Mouse (Mus musculus) cerebellum, adult 2 months (tissue): ENCODE measurements around the gene Olfr551. TPM values are rescaled to one million over a fixed set of nuclear protein-coding genes. Genes with fewer than 3 reads are reported as not detected.

Experiments used
- DNase-seq, 2 experiments: peaks; one replicate each; pipeline ENCODE4 v3.0.0; 2021
- H3K27ac ChIP-seq: fragments of 200-500 bp; 2 replicates; pipeline ENCODE4 v1.5.1; 2012; ENCODE audit warnings: low read length, control low read depth, inconsistent platforms; ENCODE audit not compliant: insufficient read depth
- H3K27me3 ChIP-seq: fragments of 200-500 bp; 2 replicates; pipeline ENCODE4 v1.6.1; 2012; ENCODE audit warnings: inconsistent platforms, mild to moderate bottlenecking, low read length, moderate library complexity; ENCODE audit not compliant: control insufficient read depth, insufficient read depth
- H3K4me1 ChIP-seq: fragments of 200-500 bp; 2 replicates; pipeline ENCODE4 v1.6.1; 2011; ENCODE audit warnings: low read length; ENCODE audit not compliant: control insufficient read depth, insufficient read depth
- H3K4me3 ChIP-seq: fragments of 200-500 bp; replicated peaks from 2 replicates; pipeline ENCODE3; 2011; ENCODE audit warnings: mild to moderate bottlenecking, low read depth, low read length, control low read depth; ENCODE audit not compliant: insufficient read depth
- CTCF ChIP-seq: fragments of 200-500 bp; IDR thresholded peaks from 2 replicates; pipeline ENCODE4 v1.5.1; 2011; ENCODE audit warnings: low read depth, mild to moderate bottlenecking, control low read depth, low read length, moderate library complexity, borderline replicate concordance; ENCODE audit not compliant: insufficient read depth
- POLR2A ChIP-seq: fragments of 200-500 bp; IDR thresholded peaks from 2 replicates; pipeline ENCODE4 v1.6.1; 2011; ENCODE audit warnings: low read length, control low read depth, borderline replicate concordance; ENCODE audit not compliant: insufficient read depth
- WGBS: fragments of 180-500 bp; shearing (Covaris S2); methylation state at CpG from one replicate; pipeline ENCODE4 v1.1.7; 2018; 5-methylcytosine and 5-hydroxymethylcytosine counted together
- polyA plus RNA-seq: library from polyadenylated mRNA; depleted of rRNA; stranded (reverse); fragments of >200 nt; gene quantifications from 2 replicates; pipeline ENCODE4 v1.2.3, GENCODE M21; 2012; rRNA removed

The Olfr551 gene
- polyA plus RNA-seq, 1 experiment, result not detected

GRCm38 (mm10) chr7:102534449-102534848 lies 57.2 kb downstream of the Olfr551 start, which contains the start of gene Olfr547:
Olfr547 (plus strand) TSS chr7:102534749.
- no peak within 1 kb of the TSS for H3K4me3 ChIP-seq
- DNase-seq, result no peak
- no peak within 1 kb of the TSS for H3K27ac ChIP-seq
- WGBS, result 75% methylated on average over 1 of the region's 1 CpGs
- H3K27me3 ChIP-seq, result no peaks in the 10 kb centered on the region; the same call in 1 of the 2 replicates
- TF ChIP-seq CTCF, result no peak
- no peak for TF ChIP-seq POLR2A
- no peaks in the 10 kb centered on the region for H3K4me1 ChIP-seq

Other genes starting within 250 kb of the Olfr551 start
- gene Rrm1, start 150.2 kb downstream of the Olfr551 start, polyA plus RNA-seq, result 17.0 and 20.0 TPM in 2 replicates
- not detected in 2 replicates for gene Olfr543, start 110.2 kb downstream of the Olfr551 start, polyA plus RNA-seq
- not detected in 2 replicates for gene Olfr544, start 103.6 kb downstream of the Olfr551 start, polyA plus RNA-seq
- not detected in 2 replicates for gene Olfr545, start 92.3 kb downstream of the Olfr551 start, polyA plus RNA-seq
- gene Olfr547, start 57.1 kb downstream of the Olfr551 start, polyA plus RNA-seq, result not detected in 2 replicates
- gene Olfr548-ps1, start 51.0 kb downstream of the Olfr551 start, polyA plus RNA-seq, result not detected in 2 replicates
- not detected in 2 replicates for gene Olfr549, start 42.0 kb downstream of the Olfr551 start, polyA plus RNA-seq
- 1.8 and 2.2 TPM in 2 replicates for gene Trim21, start 26.4 kb downstream of the Olfr551 start, polyA plus RNA-seq
- not detected in 2 replicates for gene Olfr550, start 20.4 kb downstream of the Olfr551 start, polyA plus RNA-seq
- gene Olfr552, start 5.9 kb upstream of the Olfr551 start, polyA plus RNA-seq, result not detected in 2 replicates
- gene Olfr553, start 26.3 kb upstream of the Olfr551 start, polyA plus RNA-seq, result not detected in 2 replicates
- gene Olfr554, start 46.5 kb upstream of the Olfr551 start, polyA plus RNA-seq, result not detected in 2 replicates
- gene Olfr555, start 66.9 kb upstream of the Olfr551 start, polyA plus RNA-seq, result not detected in 2 replicates
- not detected in 2 replicates for gene Olfr556, start 73.0 kb upstream of the Olfr551 start, polyA plus RNA-seq
- 7.2 and 7.8 TPM in 2 replicates for gene Trim68, start 95.4 kb upstream of the Olfr551 start, polyA plus RNA-seq
- not detected in 2 replicates for gene Olfr557, start 104.0 kb upstream of the Olfr551 start, polyA plus RNA-seq
- gene Olfr558, start 110.3 kb upstream of the Olfr551 start, polyA plus RNA-seq, result 0.49 and 0.52 TPM in 2 replicates
- gene Olfr33, start 127.2 kb upstream of the Olfr551 start, polyA plus RNA-seq, result not detected in 2 replicates
- not detected in 2 replicates for gene Olfr559, start 135.6 kb upstream of the Olfr551 start, polyA plus RNA-seq
- 0.07 TPM in 1 of 2 replicates, not detected in the other for gene Olfr560, start 167.5 kb upstream of the Olfr551 start, polyA plus RNA-seq
- gene Olfr78, start 167.6 kb upstream of the Olfr551 start, polyA plus RNA-seq, result 0.51 and 0.75 TPM in 2 replicates
- not detected in 2 replicates for gene Olfr561, start 179.3 kb upstream of the Olfr551 start, polyA plus RNA-seq
- gene Olfr564, start 211.6 kb upstream of the Olfr551 start, polyA plus RNA-seq, result not detected in 2 replicates